12 mouse cellular contexts compared by ENCODE assay signal in the genomic region with DNA sequence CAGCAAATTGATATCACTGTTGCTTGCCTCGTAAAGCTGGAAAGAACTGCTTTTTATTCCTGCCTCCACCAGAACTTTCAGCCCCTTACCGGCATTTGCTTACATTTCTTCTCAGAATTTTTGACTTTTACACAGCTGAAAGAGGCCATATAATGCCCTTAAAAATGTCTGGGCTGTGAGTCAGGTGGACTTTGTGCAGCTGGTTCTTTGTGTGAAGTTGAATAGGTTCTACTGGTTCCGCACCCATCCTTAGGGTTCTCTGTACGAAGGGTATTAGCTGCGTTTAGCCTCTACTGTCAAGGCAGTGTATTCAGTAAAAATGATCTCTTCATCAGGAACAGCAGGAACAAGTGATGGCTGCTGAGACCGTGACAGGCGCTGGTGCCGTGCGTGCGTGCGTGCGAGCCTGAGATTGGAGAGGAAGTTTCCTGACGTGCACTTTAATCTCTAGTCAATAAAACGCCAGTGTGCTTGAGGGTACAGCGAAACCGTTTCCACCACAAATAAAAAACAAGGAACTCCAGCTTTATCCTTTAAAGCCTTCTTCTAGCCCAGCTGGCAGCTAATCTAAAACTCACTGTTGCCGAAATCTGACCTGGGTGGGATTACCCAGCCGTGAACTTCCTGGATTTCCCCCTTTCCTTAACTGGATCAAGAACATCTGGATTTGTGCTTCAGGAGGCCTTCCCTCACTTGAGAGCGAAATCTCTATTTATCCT.
DNase-seq lines count a peak whose midpoint lies in the region; ATAC-seq lines count a peak whose summit lies in the region.
"Had no signal": no experiment of that assay in that cellular context is flagged by ENCODE, and none has a peak within 500 bp of the region (broad histone marks: within the 10 kb centered on the region; RNA-seq: fewer than 3 reads in every experiment).

No protein-coding gene starts in this region.

- no peaks in the 10 kb centered on the region for H3K9me3 ChIP-seq in hindbrain, embryonic 10.5 days
- H3K9me3 ChIP-seq in hindbrain, embryonic 11.5 days (ENCODE audit: control insufficient read depth, low read length): no peaks in the 10 kb centered on the region
- H3K9me3 ChIP-seq in embryonic facial prominence, embryonic 10.5 days: no peaks in the 10 kb centered on the region
- H3K9me3 ChIP-seq in intestine, embryonic 16.5 days (ENCODE audit: control insufficient read depth, low read length): no peaks in the 10 kb centered on the region
- H3K9me3 ChIP-seq in midbrain, embryonic 13.5 days: 0 out of 2 replicates have a peak, but pooled peaks cover 3% of the 10 kb centered on the region
- H3K9me3 ChIP-seq: heart, embryonic 12.5 days; liver, embryonic 12.5 days had no signal

- no peak overlapping the region for H3K9ac ChIP-seq in hindbrain, embryonic 11.5 days (ENCODE audit: low read depth, low read length)
- no peak overlapping the region for H3K9ac ChIP-seq in intestine, embryonic 16.5 days (ENCODE audit: low read depth, low read length)
- no peak overlapping the region for H3K9ac ChIP-seq in midbrain, embryonic 13.5 days (replicated peaks)
- H3K9ac ChIP-seq: heart, embryonic 12.5 days; liver, embryonic 12.5 days had no signal

- no peak overlapping the region for H3K4me3 ChIP-seq in hindbrain, embryonic 10.5 days
- H3K4me3 ChIP-seq in hindbrain, embryonic 11.5 days (ENCODE audit: low read depth, low read length): no peak overlapping the region
- H3K4me3 ChIP-seq in embryonic facial prominence, embryonic 10.5 days: no peak overlapping the region
- H3K4me3 ChIP-seq in intestine, embryonic 16.5 days (ENCODE audit: low read length): peak overlapping the region; percentile 18
- H3K4me3 ChIP-seq in midbrain, embryonic 13.5 days (replicated peaks): peak overlapping the region; percentile 11; the same call in 1 of the 2 replicates
- H3K4me3 ChIP-seq: heart, embryonic 12.5 days; liver, embryonic 12.5 days had no signal

- no peaks in the 10 kb centered on the region for H3K36me3 ChIP-seq in hindbrain, embryonic 10.5 days
- H3K36me3 ChIP-seq in hindbrain, embryonic 11.5 days (ENCODE audit: control insufficient read depth, insufficient read depth, low read length): no peaks in the 10 kb centered on the region
- no peaks in the 10 kb centered on the region for H3K36me3 ChIP-seq in embryonic facial prominence, embryonic 10.5 days (replicated peaks)
- H3K36me3 ChIP-seq in intestine, embryonic 16.5 days (ENCODE audit: control insufficient read depth, insufficient read depth, low read length): no peaks in the 10 kb centered on the region
- H3K36me3 ChIP-seq in midbrain, embryonic 13.5 days: no peaks in the 10 kb centered on the region
- H3K36me3 ChIP-seq: heart, embryonic 12.5 days; liver, embryonic 12.5 days had no signal

- no peak overlapping the region for H3K4me2 ChIP-seq in hindbrain, embryonic 11.5 days (replicated peaks; ENCODE audit: low read depth, low read length)
- H3K4me2 ChIP-seq in intestine, embryonic 16.5 days (ENCODE audit: low read depth, low read length): peak overlapping the region; percentile 28; the same call in 1 of the 2 replicates
- peak overlapping the region; percentile 37 for H3K4me2 ChIP-seq in midbrain, embryonic 13.5 days (replicated peaks)
- H3K4me2 ChIP-seq: heart, embryonic 12.5 days; liver, embryonic 12.5 days had no signal

- 56% methylated on average over 19 of the region's 19 CpGs for WGBS in hindbrain, embryonic 10.5 days
- 61% methylated on average over 19 of the region's 19 CpGs for WGBS in hindbrain, embryonic 11.5 days
- 49% methylated on average over 19 of the region's 19 CpGs for WGBS in embryonic facial prominence, embryonic 10.5 days
- WGBS in intestine, embryonic 16.5 days: 46% methylated on average over 19 of the region's 19 CpGs
- whole genome bisulfite sequencing in midbrain, embryonic 13.5 days: 28% methylated on average over 19 of the region's 19 CpGs

- peak; percentile 6 for DNase-seq in hindbrain, embryonic 10.5 days (ENCODE audit: low spot score)
- no peak for DNase-seq in hindbrain, embryonic 11.5 days (ENCODE audit: low spot score)
- peak; percentile 55 for DNase-seq in embryonic facial prominence, embryonic 10.5 days (ENCODE audit: low spot score)
- no peak for DNase-seq in adrenal gland, adult 18-20 months (ENCODE audit: low spot score in 2 of 2)
- no peak for DNase-seq in testis, postnatal 10 days (ENCODE audit: low spot score)
- DNase-seq: right cerebral cortex, postnatal 25 days had no signal

- H3K4me1 ChIP-seq in hindbrain, embryonic 10.5 days (replicated peaks): peaks cover 27% of the 10 kb centered on the region
- H3K4me1 ChIP-seq in hindbrain, embryonic 11.5 days (replicated peaks; ENCODE audit: control insufficient read depth, insufficient read depth, low read length): no peaks in the 10 kb centered on the region
- H3K4me1 ChIP-seq in embryonic facial prominence, embryonic 10.5 days: peaks cover 32% of the 10 kb centered on the region
- peaks cover 6% of the 10 kb centered on the region for H3K4me1 ChIP-seq in intestine, embryonic 16.5 days (ENCODE audit: control insufficient read depth, insufficient read depth, low read length)
- peaks cover 25% of the 10 kb centered on the region for H3K4me1 ChIP-seq in midbrain, embryonic 13.5 days (replicated peaks)

- no peak overlapping the region for H3K27ac ChIP-seq in hindbrain, embryonic 10.5 days
- H3K27ac ChIP-seq in hindbrain, embryonic 11.5 days (ENCODE audit: low read depth, low read length): no peak overlapping the region
- H3K27ac ChIP-seq in embryonic facial prominence, embryonic 10.5 days (replicated peaks): 0 out of 2 replicates have a peak overlapping the region, but pooled peaks have one; percentile 1
- H3K27ac ChIP-seq in intestine, embryonic 16.5 days (ENCODE audit: low read length): no peak overlapping the region
- H3K27ac ChIP-seq in midbrain, embryonic 13.5 days: no peak overlapping the region
- H3K27ac ChIP-seq: liver, embryonic 12.5 days; macrophage had no signal

- no peak for ATAC-seq in hindbrain, embryonic 11.5 days (ENCODE audit: low FRiP score)
- peak; percentile 78 for ATAC-seq in intestine, embryonic 16.5 days
- ATAC-seq in midbrain, embryonic 13.5 days: no peak
- no peak for ATAC-seq in erythroid progenitor cell, adult 5-6 weeks (replicated peaks; ENCODE audit: low FRiP score, poor library complexity, severe bottlenecking)
- ATAC-seq: liver, embryonic 12.5 days had no signal

- H3K27me3 ChIP-seq in hindbrain, embryonic 10.5 days (ENCODE audit: insufficient read depth, poor library complexity, severe bottlenecking): peaks cover 23% of the 10 kb centered on the region
- H3K27me3 ChIP-seq in hindbrain, embryonic 11.5 days (ENCODE audit: control insufficient read depth, insufficient read depth, low read length): no peaks in the 10 kb centered on the region; the same call in 1 of the 2 replicates
- H3K27me3 ChIP-seq in embryonic facial prominence, embryonic 10.5 days (replicated peaks; ENCODE audit: low read depth, poor library complexity, severe bottlenecking): peaks cover 21% of the 10 kb centered on the region
- peaks cover 5% of the 10 kb centered on the region; the same call in 1 of the 2 replicates for H3K27me3 ChIP-seq in intestine, embryonic 16.5 days (replicated peaks; ENCODE audit: control insufficient read depth, insufficient read depth, low read length)
- peaks cover 56% of the 10 kb centered on the region for H3K27me3 ChIP-seq in midbrain, embryonic 13.5 days

Comparison
In these comparisons a context has a peak if more than half of its experiments do, and no peak if none do; other contexts are left out.
1. DNase-seq: peak in hindbrain, embryonic 10.5 days (single experiment) and embryonic facial prominence, embryonic 10.5 days (single experiment); none in hindbrain, embryonic 11.5 days (single experiment), adrenal gland, adult 18-20 months (0 of 2) and testis, postnatal 10 days (single experiment).
2. H3K4me3 ChIP-seq: peak in intestine, embryonic 16.5 days (single experiment) and midbrain, embryonic 13.5 days (single experiment); none in hindbrain, embryonic 10.5 days (single experiment), hindbrain, embryonic 11.5 days (single experiment) and embryonic facial prominence, embryonic 10.5 days (single experiment).